Comparison of ENCODE assay signal across 22 mouse cellular contexts in the genomic region with DNA sequence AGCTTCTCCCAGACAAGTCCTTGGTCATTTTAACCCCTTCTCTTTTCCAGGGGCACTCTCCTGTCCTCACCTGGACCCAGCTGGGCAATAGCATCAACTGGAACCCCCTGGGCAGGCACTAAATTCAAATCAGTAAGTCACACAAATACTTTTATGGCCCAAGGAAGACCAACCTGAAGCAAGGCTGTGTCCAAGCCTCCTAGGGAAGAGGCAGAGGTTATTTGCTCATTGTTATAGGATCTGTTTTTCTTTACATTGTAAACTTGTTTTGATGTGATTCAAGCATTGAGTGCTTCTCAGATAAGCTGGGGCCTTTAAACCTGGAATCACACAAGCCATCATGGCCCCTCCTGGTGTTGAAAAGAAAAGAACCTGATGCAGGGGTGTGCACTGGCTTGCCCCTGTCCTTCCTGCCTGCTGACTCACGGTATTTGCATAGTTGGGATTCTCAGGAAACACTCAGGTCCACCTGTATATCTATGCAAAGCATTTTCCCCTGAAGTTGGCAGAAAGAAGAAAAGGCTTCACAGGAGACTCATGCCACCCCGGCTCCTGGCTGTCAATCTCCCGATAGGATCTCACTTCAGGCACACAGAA.
DNase-seq lines count a peak whose midpoint lies in the region; ATAC-seq and TF ChIP-seq lines count a peak whose summit lies in the region.
"Had no signal": no experiment of that assay in that cellular context is flagged by ENCODE, and none has a peak within 500 bp of the region (broad histone marks: within the 10 kb centered on the region; RNA-seq: fewer than 3 reads in every experiment).

No protein-coding gene starts in this region.

- DNase-seq in lung, adult 18-20 months: no peak
- no peak for DNase-seq in liver, embryonic 14.5 days (ENCODE audit: low read depth in 3 of 3, low spot score in 3 of 3)
- DNase-seq in stomach, postnatal 0 days (ENCODE audit: low spot score): peak; percentile 22
- DNase-seq in forebrain, embryonic 10.5 days (ENCODE audit: extremely low spot score, low spot score): no peak
- DNase-seq in neural tube, embryonic 10.5 days (ENCODE audit: extremely low spot score, low spot score): no peak
- DNase-seq: adrenal gland, adult 2 months; B cell, adult 2 months; cerebellum, adult 11 months; cerebellum, postnatal 14 days; embryo, embryonic 11 days; kidney, adult 11 months; layer of hippocampus, postnatal 36 days; right cerebral cortex, postnatal 4 days; thymus, postnatal 14 days had no signal

- no peaks in the 10 kb centered on the region for H3K36me3 ChIP-seq in lung, embryonic 16.5 days (ENCODE audit: control insufficient read depth, insufficient read depth, low read length)
- no peaks in the 10 kb centered on the region for H3K36me3 ChIP-seq in liver, embryonic 14.5 days (replicated peaks; ENCODE audit: control insufficient read depth, insufficient read depth, low read depth)
- no peaks in the 10 kb centered on the region for H3K36me3 ChIP-seq in stomach, postnatal 0 days (ENCODE audit: control insufficient read depth, insufficient read depth, low read length)
- no peaks in the 10 kb centered on the region for H3K36me3 ChIP-seq in forebrain, embryonic 10.5 days (replicated peaks)
- H3K36me3 ChIP-seq: forebrain, embryonic 12.5 days; limb, embryonic 13.5 days; midbrain, embryonic 10.5 days had no signal

- no peak for ATAC-seq in lung, embryonic 16.5 days (ENCODE audit: low read depth)
- peak; percentile 16; the same call in 1 of the 2 replicates for ATAC-seq in common myeloid progenitor, adult 5-6 weeks (replicated peaks; ENCODE audit: low read depth, poor library complexity, severe bottlenecking)
- peak; percentile 58 for ATAC-seq in liver, embryonic 14.5 days (ENCODE audit: insufficient read depth)
- ATAC-seq in stomach, postnatal 0 days (ENCODE audit: low FRiP score, low TSS enrichment): peak; percentile 70; the same call in 1 of the 2 replicates
- ATAC-seq: hindbrain, postnatal 0 days had no signal

- H3K9me3 ChIP-seq in lung, embryonic 16.5 days (ENCODE audit: control insufficient read depth, low read length): no peaks in the 10 kb centered on the region
- H3K9me3 ChIP-seq in liver, embryonic 14.5 days (ENCODE audit: control insufficient read depth, low read length): no peaks in the 10 kb centered on the region
- H3K9me3 ChIP-seq in stomach, postnatal 0 days (ENCODE audit: control insufficient read depth, low read length): no peaks in the 10 kb centered on the region
- H3K9me3 ChIP-seq in forebrain, embryonic 10.5 days: no peaks in the 10 kb centered on the region
- H3K9me3 ChIP-seq: forebrain, embryonic 12.5 days; limb, embryonic 13.5 days; midbrain, embryonic 10.5 days had no signal

- no peaks in the 10 kb centered on the region for H3K27me3 ChIP-seq in lung, embryonic 16.5 days (ENCODE audit: control insufficient read depth, insufficient read depth, low read depth, low read length)
- no peaks in the 10 kb centered on the region for H3K27me3 ChIP-seq in liver, embryonic 14.5 days (ENCODE audit: control insufficient read depth, insufficient read depth, low read length)
- no peaks in the 10 kb centered on the region for H3K27me3 ChIP-seq in stomach, postnatal 0 days (ENCODE audit: control insufficient read depth, insufficient read depth, low read length)
- H3K27me3 ChIP-seq in forebrain, embryonic 10.5 days (ENCODE audit: poor library complexity, severe bottlenecking): 0 out of 2 replicates have a peak, but pooled peaks cover 4% of the 10 kb centered on the region
- H3K27me3 ChIP-seq: forebrain, embryonic 12.5 days had no signal

- TF ChIP-seq CTCF in liver, embryonic 14.5 days (IDR thresholded peaks at IDR 0.05; ENCODE audit: low read depth): peak; percentile 7; the same call in 1 of the 2 replicates
- TF ChIP-seq CTCF in stomach, postnatal 0 days (IDR thresholded peaks at IDR 0.05; ENCODE audit: low read depth): peak; percentile 16; the same call in 1 of the 2 replicates

- TF ChIP-seq EP300 in liver, embryonic 14.5 days (IDR thresholded peaks at IDR 0.05; ENCODE audit: low read depth): no peak
- no peak for TF ChIP-seq EP300 in stomach, postnatal 0 days (optimal IDR thresholded peaks at IDR 0.05)

- no peak overlapping the region for H3K4me2 ChIP-seq in lung, embryonic 16.5 days (ENCODE audit: low read depth, low read length)
- peak overlapping the region; percentile 50 for H3K4me2 ChIP-seq in liver, embryonic 14.5 days (ENCODE audit: low read depth)
- H3K4me2 ChIP-seq in stomach, postnatal 0 days (replicated peaks; ENCODE audit: low read depth): no peak overlapping the region
- H3K4me2 ChIP-seq: forebrain, embryonic 12.5 days; limb, embryonic 13.5 days had no signal

- H3K4me3 ChIP-seq in lung, embryonic 16.5 days (ENCODE audit: low read length): no peak overlapping the region
- H3K4me3 ChIP-seq in liver, embryonic 14.5 days (ENCODE audit: insufficient read depth in 1 of 2, low read depth in 2 of 2, low read length in 2 of 2): no peak overlapping the region
- no peak overlapping the region for H3K4me3 ChIP-seq in stomach, postnatal 0 days (ENCODE audit: low read depth, low read length)
- no peak overlapping the region for H3K4me3 ChIP-seq in forebrain, embryonic 10.5 days
- H3K4me3 ChIP-seq: forebrain, embryonic 12.5 days; layer of hippocampus, adult 2 months; limb, embryonic 13.5 days; midbrain, embryonic 10.5 days had no signal

- H3K9ac ChIP-seq in lung, embryonic 16.5 days (ENCODE audit: low read length): no peak overlapping the region
- peak overlapping the region; percentile 28; the same call in 1 of the 2 replicates for H3K9ac ChIP-seq in liver, embryonic 14.5 days (replicated peaks)
- H3K9ac ChIP-seq in stomach, postnatal 0 days (ENCODE audit: low read length): no peak overlapping the region
- H3K9ac ChIP-seq: forebrain, embryonic 12.5 days; limb, embryonic 13.5 days had no signal

- no peaks in the 10 kb centered on the region; the same call in 1 of the 2 replicates for H3K4me1 ChIP-seq in lung, embryonic 16.5 days (replicated peaks; ENCODE audit: control insufficient read depth, insufficient read depth, low read length)
- peaks cover 22 to 42% of the 10 kb centered on the region in 2 experiments for H3K4me1 ChIP-seq in liver, embryonic 14.5 days (replicated peaks; ENCODE audit: control insufficient read depth in 2 of 2, insufficient read depth in 2 of 2, low read length in 1 of 2)
- H3K4me1 ChIP-seq in stomach, postnatal 0 days (replicated peaks; ENCODE audit: control insufficient read depth, insufficient read depth): no peaks in the 10 kb centered on the region
- peaks cover 14% of the 10 kb centered on the region for H3K4me1 ChIP-seq in forebrain, embryonic 10.5 days
- H3K4me1 ChIP-seq: forebrain, embryonic 12.5 days had no signal

- H3K27ac ChIP-seq in lung, embryonic 16.5 days (ENCODE audit: low read length): 0 out of 2 replicates have a peak overlapping the region, but pooled peaks have one; percentile 3
- H3K27ac ChIP-seq in liver, embryonic 14.5 days: peak overlapping the region; percentile 67
- no peak overlapping the region for H3K27ac ChIP-seq in stomach, postnatal 0 days (replicated peaks)
- no peak overlapping the region for H3K27ac ChIP-seq in forebrain, embryonic 10.5 days
- H3K27ac ChIP-seq: forebrain, embryonic 12.5 days; hindbrain, postnatal 0 days; kidney, postnatal 0 days; layer of hippocampus, adult 2 months; limb, embryonic 13.5 days; midbrain, embryonic 10.5 days had no signal

- WGBS in lung, embryonic 16.5 days: 37% methylated on average over 3 of the region's 3 CpGs
- WGBS in liver, embryonic 14.5 days (ENCODE audit: insufficient replicate concordance): 10% methylated on average over 3 of the region's 3 CpGs
- WGBS in stomach, postnatal 0 days: 57% methylated on average over 3 of the region's 3 CpGs
- WGBS in forebrain, embryonic 10.5 days: 77% methylated on average over 3 of the region's 3 CpGs

Comparison
In these comparisons a context has a peak if more than half of its experiments do, and no peak if none do; other contexts are left out.
1. H3K27ac ChIP-seq: peak in lung, embryonic 16.5 days (single experiment) and liver, embryonic 14.5 days (single experiment); none in stomach, postnatal 0 days (single experiment) and forebrain, embryonic 10.5 days (single experiment).